Mouse (Mus musculus): ENCODE data around the gene Ankrd31.

DNA sequence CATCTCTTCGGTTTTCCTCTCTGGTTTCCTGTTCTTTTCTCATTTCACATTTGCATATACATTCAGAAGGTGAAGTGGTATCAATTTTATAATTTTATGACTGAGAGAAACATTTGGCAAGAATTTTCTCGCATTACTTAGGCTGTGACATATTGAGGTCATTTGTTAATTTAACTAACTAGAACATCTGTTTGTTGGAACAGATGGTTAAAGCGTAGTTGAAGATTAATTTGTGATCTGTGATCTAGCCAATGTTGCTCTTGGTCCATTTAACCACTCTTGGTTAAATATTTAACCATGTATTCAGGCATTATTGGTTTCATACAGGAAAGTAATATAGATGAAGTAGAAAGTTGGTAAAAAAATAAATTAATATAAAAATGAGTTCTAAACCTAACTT is 47.2 kb downstream of the Ankrd31 start:
- TF ChIP-seq CTCF (IDR thresholded peaks at IDR 0.05; ENCODE audit: control insufficient read depth, insufficient read depth, low read length) = no peak
- no peak for TF ChIP-seq POLR2A (IDR thresholded peaks at IDR 0.05; ENCODE audit: borderline replicate concordance, control insufficient read depth, low read depth, low read length)
